Mouse (Mus musculus) splenic B cell, adult 2 months (primary cell): ENCODE measurements around the gene Thbd.

ENCODE experiments used
- DNase-seq: peaks from one replicate; pipeline ENCODE4 v3.0.0-alpha.2; 2011; ENCODE audit warnings: low read depth, low spot score
- H3K27me3 ChIP-seq: 2 replicates; pipeline ENCODE4 v1.6.1; 2012; ENCODE audit warnings: mild to moderate bottlenecking, low read length, moderate library complexity, mixed read lengths; ENCODE audit not compliant: control insufficient read depth, poor library complexity, insufficient read depth, severe bottlenecking
- H3K36me3 ChIP-seq: 2 replicates; pipeline ENCODE4 v1.6.1; 2012; ENCODE audit warnings: mild to moderate bottlenecking, low read length, moderate library complexity, mixed read lengths; ENCODE audit not compliant: control insufficient read depth, poor library complexity, insufficient read depth, severe bottlenecking

Thbd gene

DNA sequence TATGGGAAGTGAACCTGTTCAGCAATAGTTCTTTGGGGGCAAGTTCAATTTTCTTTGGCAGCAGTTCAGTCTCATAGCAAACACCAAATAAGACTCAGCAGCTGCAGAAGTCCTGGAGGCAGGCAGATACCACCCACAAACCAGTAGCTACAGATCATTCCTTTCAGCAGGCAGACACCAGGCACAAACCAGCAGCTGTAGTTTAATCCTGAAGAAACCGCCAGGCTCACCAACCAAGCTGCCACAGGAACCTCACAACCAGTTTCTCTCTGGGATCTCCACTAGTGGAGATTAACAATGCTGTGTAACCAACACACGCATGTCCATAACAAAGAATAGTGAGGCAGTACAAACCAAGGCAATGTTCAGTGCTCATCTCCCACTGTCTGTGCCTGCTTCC lies 26.9 kb downstream of the Thbd start:
- no peak for DNase-seq

DNA sequence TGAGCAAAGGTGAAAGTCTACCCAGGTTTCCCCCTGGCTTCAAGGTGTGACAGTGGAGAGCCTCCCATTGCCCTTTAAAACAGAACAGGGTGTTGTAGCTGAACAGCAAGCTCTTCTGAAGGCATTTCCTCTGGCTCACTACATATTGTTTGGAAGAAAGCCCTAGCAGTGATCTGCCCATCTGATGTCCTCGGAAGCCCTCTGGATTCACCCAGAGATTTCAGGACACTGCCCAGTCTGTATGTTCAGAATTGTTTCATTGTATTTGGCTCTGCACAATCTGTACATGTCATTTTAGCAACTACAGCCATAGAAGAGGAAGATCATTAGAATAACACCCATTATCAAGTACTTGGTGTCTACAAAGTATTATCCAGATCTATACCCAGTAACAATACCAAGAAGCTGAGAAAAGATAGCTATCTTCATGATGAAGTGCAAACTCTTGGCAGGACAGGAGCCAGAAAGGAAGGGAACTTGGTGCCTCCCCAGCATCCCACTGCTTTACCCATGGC lies 28.0 kb downstream of the Thbd start:
- no peak for DNase-seq
- H3K27me3 ChIP-seq, result no peaks in the 10 kb centered on the region
- H3K36me3 ChIP-seq, result no peaks in the 10 kb centered on the region

More for the DNA sequence above, 26.9 kb downstream of the Thbd start:
- Histone ChIP-seq H3K27me3 (no peaks in the 10 kb centered on the region), H3K36me3 (no peaks in the 10 kb centered on the region)

DNA sequence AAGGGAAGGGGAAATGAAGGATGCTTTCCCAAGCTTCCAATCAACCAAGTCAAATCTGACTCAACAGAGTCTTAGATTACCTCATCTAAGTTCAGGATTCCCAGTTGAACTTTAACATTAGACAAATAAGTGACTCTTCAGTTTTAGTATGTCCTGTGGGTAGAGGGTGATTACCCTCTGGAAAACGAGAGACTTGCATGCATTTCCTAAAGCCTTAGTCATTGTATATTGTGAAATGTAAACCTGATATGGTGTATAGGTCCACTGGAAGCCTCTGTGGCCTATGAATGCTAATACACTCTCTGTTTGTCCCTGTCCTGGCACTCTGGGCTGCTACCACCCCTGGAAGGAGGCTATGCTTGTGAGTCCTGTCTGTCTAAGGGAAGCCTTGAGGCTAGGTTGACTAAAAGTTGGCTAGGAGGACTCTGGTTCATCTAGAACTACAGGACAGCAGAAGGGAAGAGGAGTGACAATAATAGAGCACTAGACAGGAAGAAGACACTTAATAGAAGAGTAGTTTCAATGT lies 29.1 kb downstream of the Thbd start:
- no peak for DNase-seq
- no peaks in the 10 kb centered on the region for H3K27me3 ChIP-seq

DNA sequence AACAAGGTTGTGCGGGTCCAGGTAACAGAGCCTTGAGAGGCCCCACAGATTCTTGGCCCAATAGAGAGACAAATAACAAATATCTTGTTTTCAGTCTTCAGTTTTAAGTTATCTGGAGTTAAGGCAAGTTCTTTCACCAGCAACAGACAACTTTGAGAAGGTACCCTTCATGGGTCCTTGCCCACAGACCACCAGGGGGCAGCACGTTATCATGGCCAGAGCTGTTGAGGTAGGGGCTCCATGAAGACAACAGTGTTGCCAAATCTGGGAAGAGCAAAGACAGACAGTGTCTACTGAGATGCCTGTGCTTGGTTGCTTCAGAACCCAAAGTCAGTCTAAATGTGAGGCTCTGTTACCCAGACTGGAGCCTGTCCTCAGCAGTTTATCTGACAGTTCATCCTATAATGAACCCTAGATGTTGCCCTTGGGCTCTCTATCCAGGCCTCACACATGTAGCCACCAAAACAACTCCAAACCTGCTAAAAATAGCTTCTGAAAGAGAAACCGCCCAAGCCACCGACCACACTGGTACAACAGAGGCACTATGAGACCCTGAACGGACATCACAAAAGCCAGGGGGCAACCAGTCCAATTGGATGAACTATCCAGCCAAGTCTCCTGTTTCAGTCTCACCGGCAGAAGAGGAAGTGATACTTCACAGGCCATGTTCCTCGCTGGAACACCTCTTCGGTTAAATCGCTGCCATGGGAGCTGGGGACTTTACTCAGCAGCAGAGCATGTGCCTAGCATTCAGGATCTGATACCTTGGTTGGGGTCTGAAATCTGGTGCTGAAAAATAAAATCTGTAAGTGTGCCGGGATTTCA lies 32.5 kb downstream of the Thbd start:
- peak; percentile 76 for DNase-seq
- no peaks in the 10 kb centered on the region for H3K36me3 ChIP-seq
- H3K27me3 ChIP-seq, result no peaks in the 10 kb centered on the region

More for the DNA sequence above, 29.1 kb downstream of the Thbd start:
- H3K36me3 ChIP-seq, result no peaks in the 10 kb centered on the region

DNA sequence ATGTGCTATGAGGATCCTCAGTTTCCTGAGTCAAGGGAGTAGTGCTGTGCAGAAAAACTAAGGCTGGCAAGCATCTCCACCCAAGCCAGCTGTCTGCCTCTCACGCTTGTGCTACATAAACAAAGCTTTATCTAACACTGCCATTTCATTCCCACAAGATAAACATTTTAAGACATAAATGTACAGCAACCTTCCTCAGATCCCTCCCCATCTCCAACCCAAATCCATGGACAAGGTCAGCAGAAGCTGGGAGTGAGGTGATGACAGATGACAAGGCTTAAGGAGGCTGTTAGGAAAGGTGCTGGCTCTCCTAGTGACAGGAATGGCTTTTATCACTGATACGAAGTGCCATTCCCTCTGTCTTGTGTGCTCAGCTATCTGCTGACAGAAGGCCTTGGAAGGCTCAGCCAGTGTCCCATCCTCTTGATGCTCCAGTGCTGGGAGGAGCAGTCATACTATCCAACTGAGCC lies 34.4 kb downstream of the Thbd start:
- no peak for DNase-seq
- no peaks in the 10 kb centered on the region for H3K36me3 ChIP-seq
- no peaks in the 10 kb centered on the region for H3K27me3 ChIP-seq

DNA sequence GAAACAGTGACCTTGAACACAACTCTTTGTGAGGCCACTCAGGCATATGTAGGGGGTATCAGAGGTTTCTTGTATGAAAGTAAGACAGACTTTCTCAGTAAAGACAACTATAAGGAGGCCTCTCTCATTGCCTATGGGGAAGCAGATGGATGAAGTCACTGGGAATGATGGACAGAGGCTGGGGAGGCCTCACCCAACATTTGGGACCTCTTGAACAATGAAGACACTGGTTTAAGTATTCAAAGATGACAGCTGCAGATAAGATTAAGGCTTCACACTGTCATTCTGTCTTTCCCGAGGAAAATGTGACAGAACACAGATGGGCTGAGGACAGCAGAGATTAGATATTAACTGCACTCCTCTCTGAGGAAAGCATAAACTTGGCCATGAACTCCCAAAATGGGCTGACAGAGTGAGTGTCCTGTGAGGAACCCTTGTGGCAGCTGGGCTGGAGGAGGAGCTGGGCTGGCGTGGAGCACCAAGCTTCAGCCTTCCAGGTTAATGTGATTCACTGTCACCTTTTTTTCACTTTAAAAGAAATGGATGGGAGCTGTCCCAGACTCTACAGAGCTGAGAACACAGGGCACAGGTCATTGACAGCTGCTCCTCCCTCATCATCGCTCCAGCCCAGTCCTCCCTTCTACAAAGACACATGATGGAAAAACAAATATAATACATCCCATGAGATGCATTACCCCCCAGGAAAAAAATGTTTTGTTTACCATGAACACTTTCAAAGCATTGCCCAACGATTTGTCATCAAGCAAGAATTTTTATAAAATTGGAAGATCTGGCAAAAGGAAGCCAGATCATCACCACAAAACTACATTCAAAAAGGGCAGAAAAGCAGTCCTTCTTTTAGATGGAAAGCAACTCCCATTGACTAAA lies 36.0 kb downstream of the Thbd start:
- Histone ChIP-seq H3K27me3 (no peaks in the 10 kb centered on the region), H3K36me3 (no peaks in the 10 kb centered on the region)
- DNase-seq, result no peak

DNA sequence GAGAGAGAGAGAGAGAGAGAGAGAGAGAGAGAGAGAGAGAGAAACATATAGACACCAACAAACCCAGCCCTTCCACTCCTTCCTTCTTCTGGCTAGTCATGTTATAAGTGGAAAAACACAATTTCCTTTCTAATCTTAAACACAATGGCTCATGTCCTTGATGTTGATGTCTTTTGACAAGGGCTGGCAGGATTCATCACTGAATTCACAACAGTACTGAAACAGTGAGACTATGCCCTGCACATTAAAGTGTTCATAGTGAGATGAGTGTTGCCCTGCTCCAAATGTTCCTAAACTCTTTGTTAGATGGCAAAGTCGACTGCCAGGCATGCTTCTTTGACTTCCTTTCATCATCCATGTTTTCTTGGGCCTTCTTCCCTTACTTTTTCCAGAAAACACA lies 42.8 kb downstream of the Thbd start:
- Histone ChIP-seq H3K36me3 (no peaks in the 10 kb centered on the region), H3K27me3 (no peaks in the 10 kb centered on the region)
- no peak for DNase-seq

DNA sequence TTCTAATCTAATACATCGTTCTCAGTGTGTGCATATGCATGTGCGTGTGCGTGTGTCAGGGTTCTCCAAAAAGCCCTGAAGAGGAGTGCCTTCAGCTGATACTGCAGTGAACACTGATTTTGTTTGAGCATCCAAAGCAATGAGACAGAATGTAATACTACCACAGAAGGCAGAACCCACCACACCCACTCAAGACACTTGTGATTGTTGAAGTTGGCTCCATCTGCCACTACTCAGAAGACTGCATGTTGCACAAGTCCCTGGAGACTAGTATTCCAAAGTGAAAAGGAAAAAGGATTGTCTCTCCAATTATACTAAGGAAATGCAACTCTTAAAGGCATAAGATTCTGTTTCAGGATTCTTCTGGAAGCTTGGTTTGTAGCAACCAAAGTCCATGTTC lies 43.5 kb downstream of the Thbd start:
- DNase-seq, result no peak
- Histone ChIP-seq H3K27me3 (no peaks in the 10 kb centered on the region), H3K36me3 (no peaks in the 10 kb centered on the region)

DNA sequence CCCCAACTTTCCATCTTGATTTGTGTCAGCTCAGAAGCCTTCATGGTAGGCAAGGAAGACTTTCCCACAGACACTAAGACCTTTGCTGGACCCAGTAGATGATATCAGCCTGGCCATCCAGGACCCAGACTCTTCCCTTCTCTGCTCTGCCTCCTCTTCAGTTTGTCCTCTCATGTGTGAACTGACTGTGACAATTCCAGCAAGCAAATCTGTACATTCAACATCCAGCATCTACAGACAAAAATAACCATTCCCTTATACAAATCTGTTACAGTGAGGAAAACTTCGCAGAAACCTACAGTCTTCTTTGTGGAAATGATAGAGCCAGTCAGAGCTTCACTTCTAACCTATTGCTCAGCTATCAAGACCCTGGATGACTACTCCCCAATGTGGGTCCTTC lies 50.8 kb downstream of the Thbd start:
- Histone ChIP-seq H3K36me3 (no peaks in the 10 kb centered on the region), H3K27me3 (no peaks in the 10 kb centered on the region)
- DNase-seq, result no peak
